Mouse (Mus musculus) megakaryocyte progenitor cell, adult 5-6 weeks (primary cell): Measurements from ENCODE around the gene Rspo1. TPM values are rescaled to one million over a fixed set of nuclear protein-coding genes. Genes with fewer than 3 reads are reported as not detected.

Experiments
- ATAC-seq: replicated peaks from 2 replicates; pipeline ENCODE4 v1.8.0; 2016; ENCODE audit warnings: mild to moderate bottlenecking, moderate TSS enrichment, inconsistent platforms; ENCODE audit not compliant: poor library complexity
- total RNA-seq, 2 experiments: library from RNA; stranded (forward) in 1 of 2; stranded (reverse) in 1 of 2; fragments of 157-497, 149-512 nt in 1 of 2; fragments of 200-1000 nt in 1 of 2; gene quantifications; 2 replicates each; pipeline versions ENCODE4 v1.2.3 to v1.2.4; 2015 to 2017

The Rspo1 gene
- total RNA-seq, 2 experiments from 2014 or later = 0.71 to 0.89 TPM

- ATAC-seq = no peak
Measured at GRCm38 (mm10) chr4:124971094-124971493, 15.1 kb upstream of the Rspo1 start.

DNA sequence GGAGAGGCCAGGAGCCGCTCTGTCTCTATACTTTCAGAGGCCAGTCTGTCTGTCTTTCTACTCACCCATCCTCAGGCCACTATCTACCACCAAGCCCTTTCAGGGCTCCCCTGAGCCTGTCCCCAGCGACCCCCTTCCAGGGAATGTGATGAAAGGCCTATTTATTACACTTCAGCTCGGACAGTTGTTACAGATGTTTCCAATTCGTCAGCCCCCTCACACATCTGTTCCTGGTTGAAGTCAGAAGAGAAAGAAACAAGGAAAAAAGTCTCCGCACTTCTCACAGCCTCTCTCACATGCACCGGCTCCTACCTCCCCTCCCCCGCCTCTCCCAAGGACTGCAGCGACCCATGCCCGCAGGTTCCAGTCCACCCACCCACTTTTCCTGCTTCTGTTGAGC is 13.9 kb upstream of the Rspo1 start:
- no peak for ATAC-seq

GRCm38 (mm10) chr4:124973296-124973695 is 12.9 kb upstream of the Rspo1 start:
- ATAC-seq = no peak

GRCm38 (mm10) chr4:124978201-124978600 is 8.0 kb upstream of the Rspo1 start:
- ATAC-seq = no peak

- peak; percentile 76 for ATAC-seq
Measured at GRCm38 (mm10) chr4:124983893-124984526, 2.2 kb upstream of the Rspo1 start.

DNA sequence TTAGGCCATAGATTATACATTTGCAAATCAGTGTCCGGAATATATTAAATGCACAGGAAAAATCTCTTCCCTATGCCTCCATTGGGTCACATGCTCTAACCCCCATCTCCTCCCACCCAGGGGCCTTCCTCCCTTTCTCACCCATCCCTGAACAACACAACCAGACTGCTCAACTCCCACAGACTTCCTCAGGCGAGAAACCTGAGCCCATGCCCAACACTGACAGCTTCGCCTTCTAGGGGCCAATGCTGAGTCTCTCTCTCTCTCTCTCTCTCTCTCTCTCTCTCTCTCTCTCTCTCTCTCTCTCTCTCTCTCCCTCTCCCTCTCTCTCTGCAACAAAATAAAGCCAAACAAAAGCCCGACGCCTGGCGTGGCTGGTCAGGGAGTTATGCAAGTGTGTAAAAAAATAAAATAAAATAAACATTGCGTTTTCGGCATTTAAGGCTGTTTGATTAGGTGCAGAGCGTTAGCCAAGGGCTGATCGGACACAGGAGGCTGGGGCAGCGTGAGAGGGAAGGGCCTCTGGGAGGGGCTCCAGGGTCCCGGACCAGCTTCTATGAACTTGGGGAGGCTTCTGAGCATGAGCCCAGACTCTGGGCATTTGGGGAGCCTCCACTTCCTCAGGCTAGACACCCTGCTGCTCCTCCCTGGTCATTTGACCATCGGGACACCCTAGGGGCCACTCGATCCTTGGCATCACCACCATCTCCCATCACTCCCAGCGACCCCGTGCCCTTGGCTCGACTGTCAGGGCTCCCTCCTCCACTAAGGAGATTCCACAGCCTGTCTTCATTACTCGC is 1.2 kb upstream of the Rspo1 start:
- ATAC-seq = no peak

GRCm38 (mm10) chr4:124986739-124987710 is 795 bp downstream of the Rspo1 start:
- no peak for ATAC-seq

DNA sequence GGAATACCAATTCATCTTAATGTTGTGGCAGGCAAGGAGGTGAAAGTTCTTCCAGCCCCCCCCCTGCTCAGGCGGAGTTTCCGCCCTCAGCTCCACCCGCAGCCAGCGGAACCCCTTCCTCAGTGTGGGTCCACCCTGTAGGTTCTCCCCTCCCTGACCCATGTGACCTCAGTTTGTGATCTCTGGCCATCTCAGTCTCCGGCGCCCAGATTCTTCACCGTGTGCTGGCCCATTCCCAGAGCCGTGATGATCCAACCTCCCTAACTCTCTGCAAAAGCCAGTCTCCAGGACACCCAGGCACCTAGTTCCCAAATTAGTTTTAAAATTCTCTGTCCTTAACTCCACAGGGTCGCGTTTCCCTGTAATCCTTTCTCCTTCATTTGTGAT is 1.5 kb downstream of the Rspo1 start:
- no peak for ATAC-seq

- ATAC-seq = no peak
Measured at GRCm38 (mm10) chr4:124988382-124988781, 2.2 kb downstream of the Rspo1 start.

- ATAC-seq = no peak; the same call in 1 of the 2 replicates
Measured at GRCm38 (mm10) chr4:124989787-124990253, 3.6 kb downstream of the Rspo1 start.

DNA sequence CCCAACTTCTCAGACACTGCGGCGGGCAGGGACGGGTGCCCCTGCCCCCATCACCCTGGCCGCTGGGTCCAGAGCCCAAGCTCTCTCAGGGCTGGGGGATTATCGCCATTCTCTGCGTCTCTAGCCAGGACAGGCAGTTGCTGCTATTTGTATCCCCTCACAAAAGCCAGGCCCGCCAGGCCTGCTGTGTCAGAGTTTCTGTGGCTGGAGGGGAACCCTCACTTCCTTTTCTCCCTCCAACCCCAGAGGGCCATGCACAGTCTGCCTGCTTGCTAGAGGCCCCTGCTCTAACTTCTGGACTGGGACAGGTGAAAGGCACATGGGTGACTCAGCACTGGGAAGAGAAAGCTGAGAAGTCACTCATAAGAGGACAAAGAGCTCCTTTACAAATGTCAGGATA is 4.1 kb downstream of the Rspo1 start:
- peak; percentile 56 for ATAC-seq

DNA sequence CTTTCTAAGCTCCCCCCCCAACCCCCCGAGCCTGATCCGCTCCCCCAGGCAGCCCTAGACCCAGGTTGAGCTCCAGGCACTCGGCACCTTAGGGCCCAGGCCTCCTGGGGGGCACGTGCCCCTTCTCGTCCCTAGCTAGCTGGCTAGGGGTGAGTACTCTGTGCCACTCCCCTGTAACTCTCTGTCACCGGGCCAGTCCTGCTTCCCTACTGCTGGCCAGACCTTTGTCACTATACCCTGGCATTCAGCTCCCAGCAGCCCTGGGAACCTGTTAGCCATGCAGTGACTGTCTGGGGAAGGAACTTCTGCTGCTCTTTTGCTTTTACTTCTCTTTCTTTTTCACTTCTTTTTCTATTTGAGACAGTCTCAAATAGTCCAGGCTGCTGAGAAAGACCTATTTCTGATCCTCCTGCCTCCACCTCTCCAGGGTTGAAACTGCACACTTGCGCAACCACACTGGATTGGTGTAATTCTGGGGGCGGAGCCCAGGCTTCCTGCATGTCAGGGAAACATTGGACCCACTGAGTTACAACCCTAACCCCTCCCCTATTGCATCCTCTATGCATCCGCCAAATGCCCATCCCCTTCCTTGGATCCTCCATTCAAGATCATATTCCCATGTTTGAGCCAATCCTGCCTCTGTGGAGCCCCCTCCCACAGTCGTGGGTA is 11.4 kb downstream of the Rspo1 start:
- ATAC-seq = peak; percentile 90

DNA sequence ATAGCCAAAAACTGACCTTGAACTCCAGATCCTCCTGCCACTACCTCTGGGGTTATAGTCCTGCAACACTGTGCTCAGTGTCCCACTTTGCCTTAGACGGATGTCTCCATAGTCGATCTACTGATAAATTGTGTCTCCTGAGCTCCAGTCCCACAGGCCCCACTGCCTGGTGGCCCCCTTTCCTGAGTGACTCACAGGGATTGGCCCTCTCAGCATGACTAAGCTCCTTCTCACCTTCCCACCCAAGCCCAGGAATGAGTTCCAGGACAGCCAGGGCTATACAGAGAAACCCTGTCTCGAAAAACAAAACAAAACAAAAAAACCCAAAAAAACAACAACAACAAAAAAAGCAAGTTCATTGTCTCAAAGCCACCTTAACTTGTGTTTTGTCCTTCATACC is 13.3 kb downstream of the Rspo1 start:
- no peak for ATAC-seq

GRCm38 (mm10) chr4:125002978-125003377 is 16.7 kb downstream of the Rspo1 start:
- ATAC-seq = no peak

- no peak for ATAC-seq
Measured at GRCm38 (mm10) chr4:125004886-125005285, 18.7 kb downstream of the Rspo1 start.

DNA sequence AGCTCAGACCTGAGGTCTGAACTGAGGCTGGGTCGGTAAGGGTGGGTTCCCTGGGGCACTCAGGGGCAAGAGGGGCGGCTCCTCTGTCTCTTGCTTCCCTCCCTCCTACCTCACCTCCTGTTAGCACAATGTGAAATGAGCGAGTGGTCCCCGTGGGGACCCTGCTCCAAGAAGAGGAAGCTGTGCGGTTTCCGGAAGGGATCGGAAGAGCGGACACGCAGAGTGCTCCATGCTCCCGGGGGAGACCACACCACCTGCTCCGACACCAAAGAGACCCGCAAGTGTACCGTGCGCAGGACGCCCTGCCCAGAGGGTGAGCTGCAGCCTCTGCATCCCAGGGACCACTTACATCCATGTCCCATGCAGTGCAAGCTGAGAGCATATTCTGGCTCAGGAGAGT is 21.2 kb downstream of the Rspo1 start:
- peak; percentile 70 for ATAC-seq

DNA sequence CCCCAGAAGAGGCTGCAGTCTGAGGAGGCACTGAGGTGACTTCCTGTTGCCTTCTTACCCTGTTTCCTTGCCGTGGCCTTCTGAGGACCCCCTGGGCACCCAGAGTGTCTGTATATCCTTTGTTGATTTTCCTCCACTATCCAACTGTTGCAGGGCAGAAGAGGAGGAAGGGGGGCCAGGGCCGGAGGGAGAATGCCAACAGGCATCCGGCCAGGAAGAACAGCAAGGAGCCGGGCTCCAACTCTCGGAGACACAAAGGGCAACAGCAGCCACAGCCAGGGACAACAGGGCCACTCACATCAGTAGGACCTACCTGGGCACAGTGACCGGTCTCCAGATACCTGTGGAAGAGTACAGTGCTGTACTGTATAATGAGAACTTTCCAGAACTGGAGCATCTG is 22.0 kb downstream of the Rspo1 start:
- no peak for ATAC-seq

DNA sequence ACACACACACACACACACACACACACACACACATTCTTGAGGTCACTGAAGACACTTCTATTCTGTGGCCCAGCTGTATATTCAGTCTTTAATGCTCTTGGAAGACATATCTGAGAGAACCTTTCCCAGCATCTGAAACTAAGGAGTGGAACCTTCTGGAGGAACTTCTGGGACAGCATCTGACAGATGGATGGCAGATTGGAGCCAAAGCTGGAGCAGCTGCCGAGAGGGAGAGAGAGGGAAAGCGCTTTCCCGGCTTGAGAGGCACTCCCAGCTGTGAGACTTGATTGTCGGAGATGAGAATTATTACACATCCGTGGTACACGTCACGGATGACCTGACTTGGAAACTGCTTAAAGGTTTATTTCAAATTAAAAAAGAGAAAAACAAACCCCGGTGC is 22.5 kb downstream of the Rspo1 start:
- ATAC-seq = no peak

- ATAC-seq = peak; percentile 86
Measured at GRCm38 (mm10) chr4:125015806-125016635, 29.8 kb downstream of the Rspo1 start, which contains the start of gene Gnl2. Gene Gnl2 (plus strand): TSS chr4:125016585.

- no peak for ATAC-seq
Measured at GRCm38 (mm10) chr4:125017431-125017830, 31.2 kb downstream of the Rspo1 start.
